Mouse (Mus musculus): ENCODE measurements around the gene Brk1. TPM values are rescaled to one million over a fixed set of nuclear protein-coding genes. Genes with fewer than 3 reads are reported as not detected.

Gene Brk1
- polyA plus RNA-seq, 1 experiment from 2014 or later = 270 TPM

DNA sequence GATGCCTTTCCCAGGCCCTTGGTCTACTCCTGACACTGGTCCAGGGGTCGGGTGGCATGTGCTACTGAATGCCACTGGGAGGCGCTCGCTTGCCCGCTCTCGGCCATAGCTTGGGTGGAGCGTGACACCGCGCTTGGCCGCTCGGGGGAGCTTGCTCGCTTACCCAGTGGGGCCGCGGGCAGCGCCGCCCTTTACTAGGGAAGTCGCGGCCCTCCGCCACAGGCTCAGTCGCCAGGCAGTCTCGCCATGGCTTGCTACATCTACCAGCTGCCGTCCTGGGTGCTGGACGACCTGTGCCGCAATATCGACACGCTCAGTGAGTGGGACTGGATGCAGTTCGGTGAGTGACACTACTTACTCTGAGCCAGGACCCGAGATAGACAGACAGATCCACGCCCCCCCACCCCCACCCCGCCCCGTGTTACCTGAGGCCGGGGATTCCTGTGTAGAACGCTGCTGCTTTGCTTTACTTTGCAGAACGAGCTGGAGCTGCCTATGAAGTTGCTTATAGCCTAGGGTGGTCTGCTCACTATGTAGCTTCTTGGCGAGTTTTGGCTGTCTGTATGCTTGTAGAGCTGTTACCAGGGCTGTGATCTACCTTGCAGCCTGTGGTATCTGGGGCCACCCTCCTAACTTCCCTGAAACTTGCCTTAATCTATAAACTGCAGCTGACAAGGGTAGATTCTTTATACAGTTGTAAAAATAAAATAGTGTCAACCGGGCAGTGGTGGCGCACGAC lies 33.9 kb downstream of the Brk1 start, which contains the start of gene Irak2:
TSS of gene Irak2 (plus strand) at position 166 of the 739 bp plus-strand sequence.
- Histone ChIP-seq H3K9me3 (ENCODE audit: control insufficient read depth, low read length) (no peaks in the 10 kb centered on the region), H3K36me3 (ENCODE audit: control insufficient read depth, insufficient read depth, low read length) (no peaks in the 10 kb centered on the region), H3K27me3 (replicated peaks; ENCODE audit: control insufficient read depth, insufficient read depth, low read length) (no peaks in the 10 kb centered on the region), H3K27ac (ENCODE audit: low read depth, low read length) (0 out of 2 replicates have a peak within 1 kb of the TSS, but pooled peaks have one; percentile 29), H3K4me2 (ENCODE audit: low read length) (peak within 1 kb of the TSS; percentile 62), H3K4me1 (ENCODE audit: control insufficient read depth, insufficient read depth, low read depth, low read length) (no peaks in the 10 kb centered on the region), H3K9ac (ENCODE audit: low read depth, low read length) (peak within 1 kb of the TSS; percentile 69), H3K4me3 (ENCODE audit: low read length) (peak within 1 kb of the TSS; percentile 47)
- peak; percentile 97 for ATAC-seq
- 8% methylated on average over 37 of the region's 37 CpGs for WGBS

DNA sequence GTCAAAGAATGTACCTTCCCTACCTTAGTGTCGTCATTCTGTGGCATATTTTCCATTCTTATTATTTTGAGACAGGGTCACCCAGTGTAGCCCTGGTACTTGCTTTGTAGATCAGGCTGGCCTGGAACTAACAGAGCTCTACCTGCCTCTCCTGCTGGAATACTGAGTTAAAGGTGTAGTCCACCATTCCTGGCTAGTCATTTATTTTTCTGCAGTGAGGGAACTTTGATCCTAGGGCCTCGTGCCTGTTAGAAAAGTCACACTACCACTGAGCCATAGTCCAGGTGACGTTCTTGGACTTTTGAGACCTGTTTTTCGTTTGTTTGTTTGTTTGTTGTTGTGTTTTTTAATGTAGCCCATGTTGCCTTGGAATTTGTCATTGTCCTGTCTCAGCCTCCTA lies 34.6 kb downstream of the Brk1 start:
- ATAC-seq = no peak
- WGBS = 88% methylated on average over 4 of the region's 4 CpGs
- Histone ChIP-seq H3K27ac (ENCODE audit: low read depth, low read length) (no peak overlapping the region), H3K36me3 (ENCODE audit: control insufficient read depth, insufficient read depth, low read length) (no peaks in the 10 kb centered on the region), H3K4me1 (ENCODE audit: control insufficient read depth, insufficient read depth, low read depth, low read length) (no peaks in the 10 kb centered on the region), H3K4me2 (ENCODE audit: low read length) (no peak overlapping the region), H3K9ac (ENCODE audit: low read depth, low read length) (no peak overlapping the region), H3K4me3 (ENCODE audit: low read length) (no peak overlapping the region), H3K27me3 (replicated peaks; ENCODE audit: control insufficient read depth, insufficient read depth, low read length) (no peaks in the 10 kb centered on the region), H3K9me3 (ENCODE audit: control insufficient read depth, low read length) (no peaks in the 10 kb centered on the region)

DNA sequence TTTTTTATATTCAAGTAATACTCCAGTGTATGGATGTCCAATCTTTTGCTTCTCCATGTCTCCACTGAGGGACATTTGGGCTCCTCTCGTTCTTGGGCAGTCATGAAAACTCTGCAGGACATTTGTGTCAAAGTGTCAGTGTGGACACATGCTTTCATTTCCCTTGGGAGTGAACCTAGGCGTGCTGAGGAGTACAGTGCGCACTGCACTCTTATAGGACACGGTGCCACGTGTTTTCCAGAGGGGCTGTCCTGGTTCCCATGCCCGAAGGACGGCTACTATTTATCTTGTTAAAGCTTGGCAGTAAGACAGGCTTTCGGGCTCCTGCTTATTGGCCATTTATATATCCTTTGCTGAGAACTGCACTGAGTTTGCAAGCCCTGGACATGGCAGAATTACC lies 38.0 kb downstream of the Brk1 start:
- H3K4me1 ChIP-seq (ENCODE audit: control insufficient read depth, insufficient read depth, low read depth, low read length) = no peaks in the 10 kb centered on the region
- no peak overlapping the region for H3K4me2 ChIP-seq (ENCODE audit: low read length)
- no peak for ATAC-seq
- H3K9me3 ChIP-seq (ENCODE audit: control insufficient read depth, low read length) = no peaks in the 10 kb centered on the region
- 85% methylated on average over 8 of the region's 8 CpGs for WGBS
- no peaks in the 10 kb centered on the region for H3K27me3 ChIP-seq (replicated peaks; ENCODE audit: control insufficient read depth, insufficient read depth, low read length)
- no peak overlapping the region for H3K27ac ChIP-seq (ENCODE audit: low read depth, low read length)
- no peak overlapping the region for H3K4me3 ChIP-seq (ENCODE audit: low read length)
- no peaks in the 10 kb centered on the region for H3K36me3 ChIP-seq (ENCODE audit: control insufficient read depth, insufficient read depth, low read length)
- H3K9ac ChIP-seq (ENCODE audit: low read depth, low read length) = no peak overlapping the region

DNA sequence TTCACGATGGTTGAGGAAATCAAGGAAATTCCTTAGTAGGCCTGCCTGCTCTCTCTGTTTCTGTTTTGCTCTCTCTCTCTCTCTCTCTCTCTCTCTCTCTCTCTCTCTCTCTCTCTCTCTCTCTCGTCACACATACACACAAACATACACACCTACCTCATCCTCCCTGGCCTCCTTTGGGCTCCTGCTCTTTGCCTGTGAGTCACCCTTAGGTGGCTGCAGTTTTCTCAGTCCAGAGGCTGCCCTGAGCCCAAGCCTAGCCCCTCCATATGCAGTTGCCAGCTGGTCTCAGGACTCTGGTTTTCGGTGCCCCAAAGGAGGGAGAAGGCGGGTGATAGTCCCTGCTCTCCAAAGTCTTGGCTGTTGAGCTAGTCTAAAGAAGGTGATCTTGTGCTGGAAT lies 38.4 kb downstream of the Brk1 start:
- no peaks in the 10 kb centered on the region for H3K9me3 ChIP-seq (ENCODE audit: control insufficient read depth, low read length)
- no peak for ATAC-seq
- H3K4me3 ChIP-seq (ENCODE audit: low read length) = no peak overlapping the region
- no peaks in the 10 kb centered on the region for H3K4me1 ChIP-seq (ENCODE audit: control insufficient read depth, insufficient read depth, low read depth, low read length)
- WGBS = 84% methylated on average over 4 of the region's 4 CpGs
- no peak overlapping the region for H3K9ac ChIP-seq (ENCODE audit: low read depth, low read length)
- H3K36me3 ChIP-seq (ENCODE audit: control insufficient read depth, insufficient read depth, low read length) = no peaks in the 10 kb centered on the region
- no peak overlapping the region for H3K27ac ChIP-seq (ENCODE audit: low read depth, low read length)
- H3K4me2 ChIP-seq (ENCODE audit: low read length) = no peak overlapping the region
- H3K27me3 ChIP-seq (replicated peaks; ENCODE audit: control insufficient read depth, insufficient read depth, low read length) = no peaks in the 10 kb centered on the region

DNA sequence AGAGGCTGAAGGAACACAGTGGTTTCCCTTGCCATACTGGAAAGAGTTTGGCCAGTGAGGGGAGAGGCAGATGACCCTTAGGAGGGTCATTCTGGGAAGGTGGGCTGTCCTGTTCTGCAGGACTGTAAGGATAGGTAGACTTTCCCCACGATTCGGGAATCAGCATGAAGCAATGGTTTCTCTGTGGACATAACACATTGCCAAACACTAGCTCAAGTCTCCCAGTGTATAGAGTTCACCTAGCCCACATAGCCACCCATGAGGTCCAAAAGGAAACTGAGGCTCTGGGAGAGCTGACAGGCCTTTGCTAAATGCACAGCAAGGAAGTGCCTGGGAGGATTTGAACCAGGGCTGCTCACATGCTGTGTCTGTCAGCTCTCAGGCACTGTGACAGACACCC lies 39.4 kb downstream of the Brk1 start:
- no peak for ATAC-seq
- Histone ChIP-seq H3K4me3 (ENCODE audit: low read length) (no peak overlapping the region), H3K9me3 (ENCODE audit: control insufficient read depth, low read length) (no peaks in the 10 kb centered on the region), H3K27me3 (replicated peaks; ENCODE audit: control insufficient read depth, insufficient read depth, low read length) (no peaks in the 10 kb centered on the region), H3K27ac (ENCODE audit: low read depth, low read length) (no peak overlapping the region), H3K4me1 (ENCODE audit: control insufficient read depth, insufficient read depth, low read depth, low read length) (no peaks in the 10 kb centered on the region), H3K9ac (ENCODE audit: low read depth, low read length) (no peak overlapping the region), H3K36me3 (ENCODE audit: control insufficient read depth, insufficient read depth, low read length) (no peaks in the 10 kb centered on the region), H3K4me2 (ENCODE audit: low read length) (no peak overlapping the region)
- WGBS = 88% methylated on average over 2 of the region's 2 CpGs

DNA sequence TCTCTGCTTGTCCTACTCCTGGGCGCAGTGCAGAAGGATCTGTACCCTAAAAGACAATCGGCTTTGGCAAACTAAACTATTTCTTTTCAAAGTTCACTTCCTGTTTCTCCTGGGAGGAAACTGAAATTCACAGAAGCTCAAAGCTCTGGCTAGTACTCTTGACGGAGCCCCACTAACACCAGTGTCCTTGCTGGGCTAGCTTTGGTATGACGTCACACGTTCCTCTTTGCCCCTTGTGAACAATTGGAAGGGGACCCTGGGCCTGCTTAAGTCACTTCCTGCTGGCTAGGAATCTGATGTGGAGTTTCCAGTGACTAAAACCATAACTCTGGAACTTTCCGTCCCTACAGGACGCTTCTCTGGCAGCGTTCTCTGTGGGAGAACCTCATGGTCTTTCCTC lies 40.2 kb downstream of the Brk1 start:
- no peak for ATAC-seq
- Histone ChIP-seq H3K4me1 (ENCODE audit: control insufficient read depth, insufficient read depth, low read depth, low read length) (no peaks in the 10 kb centered on the region), H3K4me3 (ENCODE audit: low read length) (no peak overlapping the region), H3K9ac (ENCODE audit: low read depth, low read length) (no peak overlapping the region), H3K4me2 (ENCODE audit: low read length) (no peak overlapping the region), H3K9me3 (ENCODE audit: control insufficient read depth, low read length) (no peaks in the 10 kb centered on the region), H3K36me3 (ENCODE audit: control insufficient read depth, insufficient read depth, low read length) (no peaks in the 10 kb centered on the region), H3K27ac (ENCODE audit: low read depth, low read length) (no peak overlapping the region), H3K27me3 (replicated peaks; ENCODE audit: control insufficient read depth, insufficient read depth, low read length) (no peaks in the 10 kb centered on the region)
- 82% methylated on average over 8 of the region's 8 CpGs for WGBS

DNA sequence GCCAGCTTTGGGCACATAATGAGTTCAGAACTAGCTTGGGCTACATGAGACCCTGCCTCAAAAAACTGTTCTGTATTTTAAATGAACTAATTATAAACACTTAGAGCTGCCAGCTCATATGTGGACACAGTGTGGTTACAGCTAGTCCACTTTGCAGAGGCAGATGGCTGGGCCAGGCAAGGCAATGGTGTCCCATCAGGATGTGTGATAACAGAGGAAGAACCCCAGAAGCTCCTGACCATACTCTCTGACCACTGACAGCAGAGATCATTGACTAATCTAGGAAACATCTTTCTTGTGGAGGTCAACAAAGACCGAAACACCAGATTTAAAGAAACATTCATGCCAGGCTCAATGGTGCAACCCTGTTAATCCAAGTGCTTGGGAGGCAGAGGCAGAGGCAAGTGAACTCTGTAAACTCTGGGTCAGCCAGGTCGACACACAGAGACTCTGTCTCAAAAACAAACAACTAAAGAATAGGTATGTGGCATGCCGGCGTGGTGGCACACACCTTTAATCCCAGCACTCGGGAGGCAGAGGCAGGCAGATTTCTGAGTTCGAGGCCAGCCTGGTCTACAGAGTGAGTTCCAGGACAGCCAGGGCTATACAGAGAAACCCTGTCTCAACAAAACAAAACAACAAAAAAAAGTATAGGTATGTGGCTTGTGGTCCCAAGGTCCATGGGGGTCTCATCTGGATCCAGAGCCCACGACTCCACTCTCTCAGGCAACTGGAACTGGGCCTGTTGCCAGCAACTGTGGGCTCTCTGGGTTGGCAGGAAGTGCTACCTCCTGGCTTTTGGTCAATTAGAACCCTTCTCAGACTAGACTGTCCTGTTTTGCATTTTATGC lies 45.0 kb downstream of the Brk1 start:
- H3K27me3 ChIP-seq (replicated peaks; ENCODE audit: control insufficient read depth, insufficient read depth, low read length) = no peaks in the 10 kb centered on the region
- no peaks in the 10 kb centered on the region for H3K36me3 ChIP-seq (ENCODE audit: control insufficient read depth, insufficient read depth, low read length)
- H3K4me2 ChIP-seq (ENCODE audit: low read length) = no peak overlapping the region
- WGBS = 81% methylated on average over 7 of the region's 7 CpGs
- no peaks in the 10 kb centered on the region for H3K9me3 ChIP-seq (ENCODE audit: control insufficient read depth, low read length)
- H3K4me1 ChIP-seq (ENCODE audit: control insufficient read depth, insufficient read depth, low read depth, low read length) = no peaks in the 10 kb centered on the region
- no peak overlapping the region for H3K4me3 ChIP-seq (ENCODE audit: low read length)
- H3K27ac ChIP-seq (ENCODE audit: low read depth, low read length) = no peak overlapping the region
- H3K9ac ChIP-seq (ENCODE audit: low read depth, low read length) = no peak overlapping the region
- ATAC-seq = no peak

DNA sequence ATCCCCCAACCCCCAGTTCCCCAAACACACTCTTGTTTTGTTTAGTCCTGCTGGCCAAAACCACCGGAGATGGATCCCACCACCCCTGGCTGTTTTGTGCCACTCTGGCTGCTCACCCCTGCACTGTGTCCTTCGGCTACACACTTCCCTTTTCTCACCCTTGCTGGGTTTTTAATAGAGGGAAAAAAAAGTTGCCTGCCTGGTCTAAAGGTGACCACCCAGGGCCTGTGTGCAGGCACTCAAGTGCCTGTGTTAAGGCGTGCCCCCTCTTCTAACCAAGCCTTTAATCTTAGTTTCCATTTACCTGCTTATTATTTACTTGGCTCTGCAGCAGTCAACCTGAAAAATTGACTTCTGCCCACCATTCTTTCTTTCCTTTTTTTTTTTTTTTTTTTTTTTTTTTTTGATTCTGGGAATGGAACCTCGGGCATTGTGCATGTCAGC lies 45.6 kb downstream of the Brk1 start:
- 75% methylated on average over 4 of the region's 4 CpGs for WGBS
- Histone ChIP-seq H3K4me1 (ENCODE audit: control insufficient read depth, insufficient read depth, low read depth, low read length) (no peaks in the 10 kb centered on the region), H3K4me2 (ENCODE audit: low read length) (no peak overlapping the region)

DNA sequence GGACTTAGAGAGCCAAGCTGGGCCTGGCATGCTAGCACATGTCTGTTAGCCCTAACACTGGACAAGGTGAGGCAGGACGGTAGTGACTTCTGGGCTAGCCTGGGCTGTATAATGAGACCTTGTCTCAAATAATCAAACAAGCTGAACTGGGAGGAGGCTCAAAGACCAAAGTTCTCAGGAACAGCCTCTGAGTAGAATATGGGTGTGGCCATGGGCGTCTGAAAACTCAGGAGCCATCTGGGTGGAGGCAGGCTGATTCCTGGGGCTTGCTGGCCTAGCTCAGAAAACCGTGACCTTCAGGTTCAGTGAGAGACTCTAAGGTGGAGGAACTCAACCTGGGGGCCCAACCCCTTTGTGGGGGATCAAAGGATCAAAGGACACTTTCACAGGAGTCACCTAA lies 47.1 kb downstream of the Brk1 start:
- Histone ChIP-seq H3K27me3 (replicated peaks; ENCODE audit: control insufficient read depth, insufficient read depth, low read length) (no peaks in the 10 kb centered on the region), H3K9me3 (ENCODE audit: control insufficient read depth, low read length) (no peaks in the 10 kb centered on the region), H3K4me2 (ENCODE audit: low read length) (no peak overlapping the region), H3K4me3 (ENCODE audit: low read length) (no peak overlapping the region), H3K36me3 (ENCODE audit: control insufficient read depth, insufficient read depth, low read length) (no peaks in the 10 kb centered on the region), H3K27ac (ENCODE audit: low read depth, low read length) (no peak overlapping the region), H3K4me1 (ENCODE audit: control insufficient read depth, insufficient read depth, low read depth, low read length) (no peaks in the 10 kb centered on the region), H3K9ac (ENCODE audit: low read depth, low read length) (no peak overlapping the region)
- 76% methylated on average over 3 of the region's 3 CpGs for WGBS
- ATAC-seq = no peak

More for the DNA sequence above, 45.6 kb downstream of the Brk1 start:
- Histone ChIP-seq H3K9ac (ENCODE audit: low read depth, low read length) (no peak overlapping the region), H3K36me3 (ENCODE audit: control insufficient read depth, insufficient read depth, low read length) (no peaks in the 10 kb centered on the region), H3K27ac (ENCODE audit: low read depth, low read length) (no peak overlapping the region), H3K4me3 (ENCODE audit: low read length) (no peak overlapping the region), H3K9me3 (ENCODE audit: control insufficient read depth, low read length) (no peaks in the 10 kb centered on the region), H3K27me3 (replicated peaks; ENCODE audit: control insufficient read depth, insufficient read depth, low read length) (no peaks in the 10 kb centered on the region)
- ATAC-seq = no peak
